Mouse (Mus musculus): ENCODE results near the gene Dock6. TPM values are rescaled to one million over a fixed set of nuclear protein-coding genes. Genes with fewer than 3 reads are reported as not detected.

Dock6 gene
- polyA plus RNA-seq, 1 experiment, result 7.2 TPM

DNA sequence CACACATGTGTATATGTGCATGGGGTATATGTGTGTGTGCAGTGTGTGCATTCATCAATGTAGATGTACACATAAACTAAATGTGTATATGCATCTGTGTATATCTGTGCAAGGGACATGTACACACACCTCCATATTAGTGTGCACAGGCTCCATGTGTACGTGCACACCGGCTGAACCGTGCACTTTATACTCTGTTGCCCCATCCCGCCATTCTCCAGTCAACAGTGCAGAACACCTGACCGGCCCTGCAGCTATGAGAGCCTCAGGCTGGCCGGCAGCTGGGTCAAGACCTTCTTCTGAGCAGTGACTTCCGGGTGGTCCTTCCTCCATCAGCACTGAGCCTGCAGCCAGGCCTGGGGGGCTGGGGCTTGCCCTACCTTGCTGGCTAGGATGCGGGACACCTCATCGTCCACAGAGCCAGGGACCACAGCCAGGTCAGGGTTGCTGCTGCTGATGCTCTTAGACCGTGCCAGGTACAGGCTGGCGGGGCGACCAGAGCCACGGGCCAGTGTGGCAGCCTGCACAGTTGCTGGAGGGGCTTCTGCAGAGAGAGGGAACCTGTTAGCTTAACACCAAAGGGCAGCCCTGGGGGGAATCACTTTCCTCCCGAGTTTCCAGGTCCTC lies 22.5 kb downstream of the Dock6 start:
- no peak for TF ChIP-seq GATA1 (IDR thresholded peaks at IDR 0.05; ENCODE audit: low read length)

DNA sequence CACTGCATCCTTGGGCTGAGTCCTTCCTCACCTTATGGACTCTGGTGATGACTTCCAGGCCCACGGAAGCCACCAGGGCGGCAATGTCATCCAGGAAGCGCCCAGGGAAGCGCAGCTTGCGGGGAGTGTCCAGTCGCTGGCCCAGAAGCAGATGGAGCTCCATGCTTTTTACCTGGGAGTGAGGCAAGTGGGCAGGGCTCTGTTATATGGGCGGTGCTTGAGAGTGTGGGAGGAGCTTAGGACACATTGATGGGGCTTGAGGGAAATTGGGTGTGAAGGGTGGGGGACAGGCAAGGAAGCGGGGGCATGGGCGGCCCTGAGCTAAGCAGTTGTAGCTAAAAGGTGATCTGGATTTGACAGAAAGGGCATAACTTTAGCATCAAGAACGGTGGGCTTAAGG lies 28.1 kb downstream of the Dock6 start:
- no peak for TF ChIP-seq GATA1 (IDR thresholded peaks at IDR 0.05; ENCODE audit: low read length)

DNA sequence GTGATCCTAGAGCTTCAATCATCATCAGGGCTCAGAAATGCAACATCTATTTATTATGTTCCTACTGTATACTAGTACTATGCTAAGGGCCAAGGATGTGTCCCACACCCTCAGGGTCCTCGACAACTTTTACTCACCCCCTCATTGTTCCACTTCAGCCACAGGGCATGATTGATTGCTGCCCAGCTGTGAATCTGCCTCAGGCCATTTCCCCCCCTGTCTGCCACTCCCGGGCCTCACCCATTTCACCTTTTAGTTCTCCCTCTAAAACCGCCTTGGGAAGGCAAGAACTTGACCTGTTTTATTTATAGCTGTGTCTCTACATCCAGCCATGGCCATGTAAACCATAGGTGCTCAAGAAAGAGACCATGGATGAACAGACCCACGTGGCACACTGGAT lies 28.5 kb downstream of the Dock6 start:
- TF ChIP-seq GATA1 (IDR thresholded peaks at IDR 0.05; ENCODE audit: low read length), result no peak

DNA sequence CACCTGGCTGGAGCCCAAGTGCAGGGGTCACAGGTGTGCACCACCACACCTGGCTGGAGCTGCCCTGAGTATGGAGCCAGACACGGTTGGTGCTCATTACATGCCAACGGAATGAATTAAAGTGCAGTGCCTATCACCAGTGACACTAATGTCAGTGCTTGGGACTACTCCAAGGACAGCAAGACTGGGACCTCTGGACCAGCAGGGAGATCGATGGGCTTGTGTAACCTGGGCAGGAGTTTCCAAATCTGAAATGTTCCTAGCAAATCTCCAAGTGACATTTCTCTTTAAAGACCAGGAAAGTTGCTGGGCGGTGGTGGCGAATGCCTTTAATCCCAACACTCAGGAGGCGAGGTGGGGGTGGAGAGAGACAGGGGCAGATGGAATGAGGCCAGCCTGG lies 29.7 kb downstream of the Dock6 start:
- TF ChIP-seq GATA1 (IDR thresholded peaks at IDR 0.05; ENCODE audit: low read length), result no peak

DNA sequence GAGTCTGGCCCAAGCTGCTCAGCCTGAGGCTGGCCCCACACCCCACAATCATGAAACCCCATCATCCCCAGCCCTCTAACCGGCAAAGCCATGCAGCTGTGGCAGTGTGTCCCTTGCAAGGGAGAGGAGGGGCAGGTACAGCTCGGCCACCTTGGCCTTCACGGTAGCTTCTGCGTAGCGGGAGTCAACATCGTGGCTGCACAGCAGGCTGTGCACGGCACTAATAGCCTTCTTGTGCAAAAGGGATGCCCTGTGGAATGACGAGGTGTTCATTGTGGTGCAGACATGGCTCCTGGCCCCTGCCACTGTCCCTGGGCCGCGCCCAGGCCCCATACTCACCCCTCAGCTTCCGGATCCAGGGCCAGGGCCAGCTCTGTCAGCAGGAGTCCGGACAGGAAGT lies 32.3 kb downstream of the Dock6 start:
- TF ChIP-seq GATA1 (IDR thresholded peaks at IDR 0.05; ENCODE audit: low read length), result no peak

DNA sequence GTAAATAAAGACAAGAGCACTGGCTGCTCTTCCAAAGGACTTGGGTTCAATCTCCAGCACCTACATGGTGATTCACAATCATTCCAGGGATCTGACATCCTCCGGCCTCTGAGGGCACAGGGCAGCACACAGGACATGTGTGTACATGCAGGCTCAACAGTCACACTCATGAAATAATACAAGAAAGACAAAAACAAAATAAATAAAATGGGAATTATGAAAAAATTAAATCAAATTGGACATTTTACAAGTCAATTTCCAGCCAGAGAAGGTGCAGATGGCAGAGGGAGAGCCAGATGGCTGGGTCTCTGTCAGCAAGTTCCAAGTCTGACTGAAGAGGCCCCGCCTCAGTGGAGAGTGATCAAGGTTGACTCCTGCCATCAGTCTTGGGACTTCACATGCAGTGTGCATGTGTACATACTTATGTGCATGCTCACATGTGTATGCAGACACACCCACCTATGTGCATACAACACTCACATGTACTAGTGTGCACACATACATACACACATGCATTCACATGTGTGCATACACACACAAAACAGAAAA lies 33.2 kb downstream of the Dock6 start:
- TF ChIP-seq GATA1 (IDR thresholded peaks at IDR 0.05; ENCODE audit: low read length), result no peak

DNA sequence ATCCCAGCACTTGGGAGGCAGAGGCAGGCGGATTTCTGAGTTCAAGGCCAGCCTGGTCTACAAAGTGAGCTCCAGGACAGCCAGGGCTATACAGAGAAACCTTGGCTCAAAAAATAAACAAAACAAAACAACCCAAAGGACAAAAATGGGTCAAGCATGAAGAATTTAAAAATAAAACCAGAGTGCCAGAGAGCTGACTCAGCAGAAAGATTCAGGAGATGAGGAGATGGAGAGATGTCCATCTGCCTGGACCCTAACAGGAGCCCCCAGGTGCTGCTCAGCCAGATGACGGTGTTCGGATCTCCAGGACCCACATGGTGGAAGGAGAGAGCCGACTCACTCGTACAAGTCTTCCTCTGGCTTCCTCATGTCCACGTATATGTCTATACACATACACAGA lies 33.9 kb downstream of the Dock6 start:
- TF ChIP-seq GATA1 (IDR thresholded peaks at IDR 0.05; ENCODE audit: low read length), result no peak

DNA sequence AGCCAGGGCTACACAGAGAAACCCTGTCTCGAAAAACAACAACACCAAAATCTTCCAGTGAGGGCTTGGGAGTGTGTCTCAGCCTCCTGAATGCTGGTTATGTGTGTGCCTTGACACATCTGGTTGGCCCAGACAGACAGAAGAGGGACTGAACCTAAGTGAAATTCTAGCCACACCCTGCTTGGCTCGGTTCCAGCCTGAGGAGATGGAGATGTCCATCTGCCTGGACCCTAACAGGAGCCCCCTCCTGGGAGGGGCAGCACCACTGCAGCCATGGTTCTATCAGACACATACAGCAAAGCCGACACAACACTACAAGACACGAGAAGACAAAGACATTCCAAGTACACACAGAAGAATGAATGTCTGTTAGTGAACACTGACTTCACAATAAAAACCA lies 34.3 kb downstream of the Dock6 start:
- no peak for TF ChIP-seq GATA1 (IDR thresholded peaks at IDR 0.05; ENCODE audit: low read length)

DNA sequence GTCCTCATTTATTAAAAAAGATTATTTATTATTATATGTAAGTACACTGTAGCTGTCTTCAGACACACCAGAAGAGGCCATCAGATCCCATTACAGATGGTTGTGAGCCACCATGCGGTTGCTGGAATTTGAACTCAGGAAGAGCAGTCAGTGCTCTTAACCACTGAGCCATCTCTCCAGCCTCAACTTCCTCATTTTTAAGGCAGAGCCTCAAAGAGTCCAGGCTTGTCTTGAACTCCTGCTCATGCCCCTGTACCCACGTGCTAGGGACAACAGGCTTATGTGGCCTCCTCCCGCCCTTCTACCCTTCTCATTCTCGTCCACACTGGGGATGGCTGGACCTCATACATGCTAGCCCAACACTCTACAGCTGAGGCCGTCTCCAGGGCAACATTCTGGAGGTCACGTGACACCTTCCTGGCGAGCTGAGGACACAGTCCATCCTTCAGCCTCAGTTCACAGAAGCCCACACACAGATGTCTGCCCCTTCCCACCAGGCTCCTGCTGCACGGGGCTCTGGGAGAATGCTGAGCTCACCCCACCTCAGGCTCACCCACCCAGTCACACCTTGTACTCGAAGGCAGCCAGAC lies 35.6 kb downstream of the Dock6 start:
- no peak for TF ChIP-seq GATA1 (IDR thresholded peaks at IDR 0.05; ENCODE audit: low read length)

DNA sequence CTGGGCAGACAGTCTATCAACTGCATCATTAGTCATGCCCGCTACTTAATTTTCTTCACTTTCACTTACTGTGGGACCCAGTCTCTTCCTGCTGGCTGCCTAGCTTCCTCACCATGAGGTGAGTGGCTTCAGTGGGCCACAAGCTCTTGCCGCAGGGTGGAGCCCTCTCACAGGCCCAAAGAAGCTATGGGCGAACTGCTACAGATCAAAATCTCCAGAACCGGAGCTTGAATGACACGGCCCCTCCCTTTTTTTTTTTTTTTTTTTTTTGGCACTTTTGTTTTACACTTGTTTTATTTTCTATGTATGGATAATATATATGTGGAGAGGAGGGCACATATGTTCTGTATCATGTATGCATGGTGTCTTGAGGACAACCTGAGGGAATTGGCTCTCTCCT lies 41.3 kb downstream of the Dock6 start:
- no peak for TF ChIP-seq GATA1 (IDR thresholded peaks at IDR 0.05; ENCODE audit: low read length)

DNA sequence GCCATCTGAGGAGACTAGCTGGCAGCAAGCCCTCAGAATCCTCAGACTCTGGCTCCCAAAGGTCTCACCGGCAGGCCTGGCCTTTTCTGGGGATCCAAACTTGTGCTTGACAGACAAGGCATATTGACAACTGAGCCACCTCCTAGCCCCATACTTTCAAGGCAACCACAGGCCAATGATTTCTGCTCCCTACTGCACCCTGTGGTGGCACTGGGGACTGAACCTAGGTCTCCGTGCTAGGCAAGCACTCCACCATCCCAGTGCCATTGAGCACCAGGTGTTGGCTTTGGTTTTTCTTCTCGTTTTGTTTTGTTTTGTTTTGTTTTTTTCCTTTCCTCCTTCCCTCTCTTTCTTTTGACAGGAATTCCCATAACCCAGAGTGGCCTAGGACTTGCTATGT lies 43.9 kb downstream of the Dock6 start:
- TF ChIP-seq GATA1 (IDR thresholded peaks at IDR 0.05; ENCODE audit: low read length), result no peak

DNA sequence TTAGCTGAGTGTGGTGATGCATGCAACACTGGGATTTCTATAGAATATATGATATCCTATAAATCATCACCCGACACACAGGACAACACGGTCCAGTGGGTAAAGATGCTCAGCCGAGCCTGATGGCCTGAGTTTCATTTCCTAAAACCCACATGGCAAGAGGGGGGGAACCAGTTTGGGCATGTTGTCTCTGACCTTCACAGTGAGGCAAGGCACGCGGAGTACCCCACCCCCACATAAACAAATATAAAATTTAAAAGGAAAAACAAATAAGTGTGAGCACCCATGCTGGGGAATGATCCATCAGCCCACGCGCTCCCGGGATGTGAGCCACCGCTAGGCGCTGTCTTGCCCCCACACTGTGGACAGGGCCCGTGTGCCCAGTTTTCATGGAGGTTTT lies 45.5 kb downstream of the Dock6 start:
- no peak for TF ChIP-seq GATA1 (IDR thresholded peaks at IDR 0.05; ENCODE audit: low read length)

DNA sequence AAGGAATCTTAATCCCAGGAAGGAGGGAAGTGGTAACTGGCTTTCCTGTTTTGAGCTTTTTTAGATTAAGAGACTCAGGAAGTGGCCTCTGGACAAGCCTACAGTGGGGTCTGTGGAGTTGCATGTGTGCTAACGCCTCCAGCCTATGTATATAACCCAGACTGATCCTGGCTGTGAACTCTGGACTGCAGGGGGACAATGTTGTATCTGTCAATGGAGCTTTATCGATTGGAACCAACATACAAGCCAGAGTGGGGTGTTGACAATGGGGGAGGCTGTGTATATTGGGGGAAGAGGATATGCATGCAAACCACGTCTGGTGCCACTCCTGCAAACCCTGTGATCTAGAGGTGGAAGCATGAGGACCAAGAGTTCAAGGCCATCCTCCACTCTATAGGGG lies 46.1 kb downstream of the Dock6 start:
- no peak for TF ChIP-seq GATA1 (IDR thresholded peaks at IDR 0.05; ENCODE audit: low read length)

DNA sequence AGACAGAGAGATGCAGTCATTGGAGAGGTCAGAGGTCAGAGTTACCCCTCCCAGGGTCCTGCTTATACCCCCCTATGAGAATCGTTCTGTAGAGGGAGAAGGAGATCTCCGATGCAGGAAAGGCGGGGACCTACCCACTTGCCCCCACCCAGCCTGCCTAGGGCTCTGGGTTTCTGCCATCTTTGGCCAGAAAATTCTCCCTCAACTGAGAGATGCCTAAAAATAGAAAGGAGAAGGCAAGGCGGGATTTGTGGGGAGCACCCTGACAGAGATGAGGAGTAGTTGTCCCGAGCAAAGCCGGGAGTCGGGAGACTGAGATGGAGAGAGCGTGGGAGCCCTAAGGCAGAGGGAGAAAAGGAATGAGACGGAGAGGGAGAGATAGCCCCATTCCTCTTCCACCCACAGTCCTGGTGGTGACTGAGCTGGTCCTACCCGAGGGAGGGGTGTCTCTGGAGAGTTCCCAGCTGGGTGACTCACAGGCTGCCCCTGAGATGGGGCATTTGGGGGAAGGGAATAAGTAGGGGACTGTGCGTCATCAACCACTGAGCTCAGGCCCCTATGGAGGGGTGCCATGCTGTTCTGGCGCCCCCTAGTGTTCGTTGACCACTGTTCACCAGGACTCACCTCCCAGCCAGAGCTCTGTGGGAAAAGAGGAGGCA lies 48.3 kb downstream of the Dock6 start:
- TF ChIP-seq GATA1 (IDR thresholded peaks at IDR 0.05; ENCODE audit: low read length), result no peak

DNA sequence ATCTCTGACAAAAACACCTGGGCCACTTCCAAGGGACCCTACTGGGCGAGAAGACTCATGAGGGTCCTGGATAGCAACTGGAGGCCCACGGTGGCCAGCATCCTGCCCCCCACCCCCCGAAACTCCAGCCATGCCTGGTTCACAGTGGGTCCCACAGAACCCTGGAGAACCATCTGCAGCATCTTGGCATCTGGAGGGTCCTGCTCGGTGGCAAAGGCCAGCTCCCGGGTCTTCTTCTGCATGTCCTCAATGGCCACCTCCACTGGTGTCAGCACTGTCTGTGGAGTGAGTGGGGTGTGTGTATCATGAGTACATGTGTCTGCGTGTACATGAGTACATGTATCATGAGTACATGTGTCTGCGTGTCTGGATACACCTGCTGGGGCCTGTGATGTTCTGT lies 50.8 kb downstream of the Dock6 start:
- TF ChIP-seq GATA1 (IDR thresholded peaks at IDR 0.05; ENCODE audit: low read length), result no peak

DNA sequence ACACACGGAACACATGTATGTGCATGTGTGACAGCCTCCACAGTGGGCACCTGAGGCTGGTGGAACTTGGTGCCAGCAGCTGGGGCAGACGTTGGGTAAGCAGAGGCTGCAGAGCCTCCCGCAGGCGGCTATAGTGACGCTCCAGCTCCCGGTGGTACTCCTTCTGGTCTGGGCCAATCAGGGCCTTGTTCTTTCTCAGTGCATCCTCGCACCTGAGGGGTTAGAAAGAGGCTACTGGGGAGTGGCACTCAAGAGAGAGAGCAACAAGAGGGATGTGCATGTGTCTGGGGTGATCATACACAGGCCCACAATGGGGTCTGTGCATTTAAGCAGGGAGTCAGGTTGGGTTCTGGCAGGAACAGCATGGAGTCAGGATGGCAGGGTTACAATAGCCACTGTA lies 51.3 kb downstream of the Dock6 start:
- no peak for TF ChIP-seq GATA1 (IDR thresholded peaks at IDR 0.05; ENCODE audit: low read length)

DNA sequence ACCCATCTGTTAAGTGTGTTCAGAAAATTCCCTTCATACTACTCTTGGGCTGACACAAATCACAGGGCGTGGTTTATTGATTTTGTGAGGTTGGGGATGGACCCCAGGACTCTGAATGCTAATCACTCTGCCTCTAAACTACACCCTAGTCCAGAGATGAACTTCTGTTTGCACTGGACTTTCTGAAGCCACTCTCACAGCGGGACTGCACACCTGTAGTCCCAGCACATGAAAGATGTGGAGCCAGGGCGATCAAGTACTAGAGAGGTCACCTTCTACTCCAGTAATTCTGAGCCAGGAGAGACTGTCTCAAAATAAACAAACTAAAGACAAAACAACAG lies 53.5 kb downstream of the Dock6 start:
- TF ChIP-seq GATA1 (IDR thresholded peaks at IDR 0.05; ENCODE audit: low read length), result no peak

Measured in G1E-ER4 (cell line).